Mouse (Mus musculus): ENCODE data around the gene Mycl. TPM values are rescaled to one million over a fixed set of nuclear protein-coding genes. Genes with fewer than 3 reads are reported as not detected.

Mycl gene
- total RNA-seq, 2 experiments from 2014 or later, result 0.25 to 0.87 TPM

DNA sequence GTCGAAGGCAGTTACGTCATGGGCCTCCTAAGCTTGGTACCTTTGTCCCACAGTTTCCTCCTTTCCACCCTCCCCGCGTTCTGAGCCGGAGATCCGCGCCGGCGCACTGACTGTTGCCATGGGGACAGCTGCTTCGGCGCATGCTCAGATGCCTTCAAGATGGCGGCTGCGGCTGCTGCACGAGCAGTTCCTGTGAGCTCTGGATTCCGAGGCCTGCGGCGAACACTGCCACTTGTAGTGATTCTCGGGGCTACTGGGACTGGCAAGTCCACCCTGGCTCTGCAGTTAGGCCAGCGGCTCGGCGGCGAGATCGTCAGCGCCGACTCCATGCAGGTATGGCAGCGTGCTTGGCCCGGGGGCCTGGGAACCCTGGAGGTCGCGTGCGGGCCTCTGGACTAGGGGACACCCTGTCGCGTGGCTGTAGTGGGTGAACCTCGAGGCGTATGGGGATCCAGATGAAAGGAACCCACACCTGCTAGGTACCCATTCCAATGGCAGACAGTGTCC, 21.1 kb downstream of the Mycl start, which contains the start of gene Trit1:
Gene Trit1, plus strand, starts transcription at position 147 of the 507 bp plus-strand sequence.
- peak; percentile 95 to 96 for DNase-seq

- DNase-seq, result no peak
Measured at GRCm38 (mm10) chr4:123021591-123021990, 26.1 kb downstream of the Mycl start.

GRCm38 (mm10) chr4:123022896-123023295, 27.4 kb downstream of the Mycl start:
- no peak for DNase-seq

GRCm38 (mm10) chr4:123025418-123025817, 30.0 kb downstream of the Mycl start:
- no peak for DNase-seq

- DNase-seq, result peak in 1 of 2 experiments; percentile 34
Measured at GRCm38 (mm10) chr4:123026161-123026560, 30.7 kb downstream of the Mycl start.

- peak in 1 of 2 experiments; percentile 10 for DNase-seq
Measured at GRCm38 (mm10) chr4:123026597-123026996, 31.1 kb downstream of the Mycl start.

- DNase-seq, result no peak
Measured at GRCm38 (mm10) chr4:123034841-123035240, 39.4 kb downstream of the Mycl start.

DNA sequence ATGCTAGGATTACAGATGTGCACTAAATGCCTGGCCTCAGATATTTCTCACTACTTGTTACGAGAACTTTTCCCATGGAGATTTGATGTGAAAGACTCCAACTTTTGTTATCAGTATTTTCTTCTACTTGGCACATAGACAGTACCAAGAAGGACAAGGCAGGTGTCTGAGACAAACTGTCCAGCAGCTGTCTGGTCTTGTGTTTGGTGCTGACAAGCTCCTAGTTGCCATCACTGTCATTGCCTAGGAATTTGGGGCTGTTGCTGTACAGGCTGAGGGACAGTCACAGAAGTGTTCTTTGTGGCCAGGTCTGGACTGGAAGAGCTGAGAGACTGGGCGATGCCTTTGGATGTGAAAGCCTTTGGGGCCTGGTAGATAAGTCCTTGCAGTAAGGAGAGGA, 40.2 kb downstream of the Mycl start:
- peak in 1 of 2 experiments; percentile 18 for DNase-seq

GRCm38 (mm10) chr4:123036710-123037109, 41.3 kb downstream of the Mycl start:
- no peak for DNase-seq

DNA sequence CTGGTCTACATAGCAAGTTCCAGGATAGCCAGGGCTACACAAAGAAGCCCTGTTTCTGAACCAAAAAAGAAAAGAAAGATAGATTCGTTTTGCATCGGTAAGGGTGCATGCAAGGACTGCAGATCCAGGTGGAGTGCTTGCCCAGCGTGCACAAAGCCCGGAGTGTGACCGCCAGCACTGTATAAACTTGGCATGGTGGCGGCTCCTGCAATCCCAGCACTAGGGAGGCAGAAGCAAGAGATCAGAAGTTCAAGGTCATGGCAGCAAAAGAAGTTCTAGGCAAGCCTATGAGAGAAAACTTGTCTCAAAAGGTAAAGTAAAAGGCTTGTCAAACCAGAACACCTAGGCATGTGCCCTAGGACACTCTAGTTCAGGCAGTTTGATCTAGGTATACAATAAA, 45.7 kb downstream of the Mycl start:
- no peak for DNase-seq

DNA sequence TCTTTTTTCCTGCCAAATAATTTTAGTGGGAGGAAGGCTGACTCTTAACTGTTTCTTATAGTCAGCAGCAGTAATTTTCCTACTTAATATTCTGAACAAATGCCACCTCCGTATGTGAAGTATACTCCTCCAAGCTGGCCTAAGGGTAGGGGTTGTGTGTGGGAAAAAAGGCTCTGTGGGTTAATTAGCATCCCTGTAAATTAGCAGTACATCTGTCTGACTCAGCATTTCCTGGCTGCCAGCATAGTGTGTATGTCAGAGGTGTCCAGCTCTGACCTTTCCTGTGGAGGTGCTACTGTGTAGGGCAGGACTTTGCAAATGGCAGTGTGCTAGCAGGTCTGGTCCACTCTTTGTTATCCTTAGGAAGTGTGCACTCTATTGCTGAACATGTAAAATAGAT, 48.4 kb downstream of the Mycl start:
- DNase-seq, result no peak

DNA sequence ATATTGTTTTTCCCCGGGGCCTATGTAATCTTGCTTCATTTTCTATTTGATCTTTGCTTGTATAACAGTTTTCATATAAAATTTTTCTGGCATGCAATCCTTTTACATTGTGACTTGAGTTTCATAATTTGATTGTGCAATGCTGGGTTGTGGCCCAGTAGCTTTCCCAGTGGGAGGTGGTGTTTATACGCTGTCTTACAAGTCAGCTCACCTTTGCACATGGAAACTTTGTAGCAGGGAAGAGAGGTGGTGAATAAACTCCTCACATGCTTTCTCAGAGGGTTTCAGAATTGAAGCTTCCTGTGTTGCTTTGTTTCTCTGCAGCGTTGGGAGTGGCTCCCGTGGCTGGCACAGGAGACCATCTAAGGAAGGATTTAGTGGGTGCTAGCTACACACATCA, 49.4 kb downstream of the Mycl start:
- peak; percentile 23 to 30 for DNase-seq

DNA sequence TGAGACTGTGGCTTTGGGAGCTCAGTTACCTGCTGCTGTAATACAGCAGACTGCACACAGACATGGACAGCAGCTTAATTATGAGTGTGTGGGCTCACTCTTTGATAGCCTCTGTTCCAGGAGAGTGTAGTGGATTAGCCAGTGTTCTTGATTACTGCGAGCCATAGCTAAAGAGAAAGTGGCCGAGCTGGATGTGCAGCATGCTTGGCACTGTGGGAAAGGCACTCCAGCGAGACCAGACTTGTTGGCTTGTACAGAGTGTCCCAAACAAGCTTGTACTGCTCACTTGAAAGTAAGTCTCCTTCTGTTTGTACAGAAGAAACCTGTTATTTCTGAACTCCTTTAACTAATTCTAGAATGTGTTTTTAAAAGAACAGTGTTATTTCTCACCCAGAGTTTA, 50.8 kb downstream of the Mycl start:
- peak in 1 of 2 experiments; percentile 35 for DNase-seq

GRCm38 (mm10) chr4:123050681-123051211, 55.3 kb downstream of the Mycl start:
- peak; percentile 89 to 92 for DNase-seq

Other genes with a start within 250 kb of the Mycl start
- gene Ppt1, start 159.4 kb upstream of the Mycl start, total RNA-seq (2021), result 10 to 100 TPM; 43.0 to 44.9 TPM
- 10 to 100 TPM; 46.3 to 52.7 TPM for gene Cap1, start 109.6 kb upstream of the Mycl start, total RNA-seq (2021)
- gene Mfsd2a, start 34.5 kb upstream of the Mycl start, total RNA-seq (2021), result 1 to 10 TPM in 1 of 2 experiments, not detected in 1; 2.8 TPM
- 1 to 10 TPM; 4.9 to 5.5 TPM for gene Trit1, start 20.9 kb downstream of the Mycl start, total RNA-seq (2021)
- gene Bmp8b, start 109.5 kb downstream of the Mycl start, total RNA-seq (2021), result not detected
- not detected for gene Oxct2b, start 120.6 kb downstream of the Mycl start, total RNA-seq (2021)
- 10 to 100 TPM; 21.1 to 26.5 TPM for gene Ppie, start 144.3 kb downstream of the Mycl start, total RNA-seq (2021)
- under 1 TPM; 0.05 to 0.50 TPM for gene Hpcal4, start 187.6 kb downstream of the Mycl start, total RNA-seq (2021)
- gene Nt5c1a, start 205.9 kb downstream of the Mycl start, total RNA-seq (2021), result 10 to 100 TPM; 50.8 to 64.1 TPM
- 10 to 100 TPM in 1 of 2 experiments, 1 to 10 TPM in 1; 8.9 to 11.2 TPM for gene Heyl, start 237.9 kb downstream of the Mycl start, total RNA-seq (2021)